20 mouse cellular contexts compared by ENCODE assay signal in genomic region chr12:69220613-69221277, GRCm38 (mm10). TPM values are rescaled to one million over a fixed set of nuclear protein-coding genes. Genes with fewer than 3 reads are reported as not detected.
DNase-seq lines count a peak whose midpoint lies in the region; ATAC-seq and TF ChIP-seq lines count a peak whose summit lies in the region.
"Had no signal": no experiment of that assay in that cellular context is flagged by ENCODE, and none has a peak within 500 bp of the region (broad histone marks: within the 10 kb centered on the region; RNA-seq: fewer than 3 reads in every experiment).

No protein-coding gene starts in this region.

- H3K4me3 ChIP-seq in intestine, postnatal 0 days (ENCODE audit: low read depth, low read length) = no peak overlapping the region
- no peak overlapping the region for H3K4me3 ChIP-seq in intestine, embryonic 16.5 days (ENCODE audit: low read length)
- H3K4me3 ChIP-seq in liver, embryonic 11.5 days (ENCODE audit: low read depth, low read length) = no peak overlapping the region
- H3K4me3 ChIP-seq in liver, embryonic 12.5 days = no peak overlapping the region
- H3K4me3 ChIP-seq in lung, postnatal 0 days (ENCODE audit: low read depth, low read length) = no peak overlapping the region
- H3K4me3 ChIP-seq: midbrain, embryonic 15.5 days; neural tube, embryonic 12.5 days had no signal

- peaks cover 30% of the 10 kb centered on the region; the same call in 1 of the 2 replicates for H3K36me3 ChIP-seq in intestine, postnatal 0 days (ENCODE audit: control insufficient read depth, insufficient read depth)
- peaks cover 11% of the 10 kb centered on the region for H3K36me3 ChIP-seq in intestine, embryonic 16.5 days (ENCODE audit: control insufficient read depth, insufficient read depth, low read length)
- H3K36me3 ChIP-seq in liver, embryonic 11.5 days (ENCODE audit: control insufficient read depth, insufficient read depth, low read length) = peaks cover 30% of the 10 kb centered on the region; the same call in 1 of the 2 replicates
- peaks cover 90% of the 10 kb centered on the region for H3K36me3 ChIP-seq in liver, embryonic 12.5 days
- H3K36me3 ChIP-seq in lung, postnatal 0 days (ENCODE audit: insufficient read depth, low read length) = no peaks in the 10 kb centered on the region; the same call in 1 of the 2 replicates
- H3K36me3 ChIP-seq: midbrain, embryonic 15.5 days had no signal

- TF ChIP-seq CTCF in intestine, postnatal 0 days (IDR thresholded peaks at IDR 0.05; ENCODE audit: low read depth) = no peak
- no peak for TF ChIP-seq CTCF in lung, postnatal 0 days (IDR thresholded peaks at IDR 0.05)

- WGBS in intestine, postnatal 0 days = 85% methylated on average over 19 of the region's 19 CpGs
- 91% methylated on average over 19 of the region's 19 CpGs for WGBS in intestine, embryonic 16.5 days
- 88% methylated on average over 19 of the region's 19 CpGs for WGBS in liver, embryonic 11.5 days
- 88% methylated on average over 19 of the region's 19 CpGs for WGBS in liver, embryonic 12.5 days (ENCODE audit: insufficient replicate concordance)
- 92% methylated on average over 19 of the region's 19 CpGs for WGBS in lung, postnatal 0 days

- no peaks in the 10 kb centered on the region for H3K27me3 ChIP-seq in intestine, postnatal 0 days (replicated peaks; ENCODE audit: control insufficient read depth, insufficient read depth, low read length)
- H3K27me3 ChIP-seq in intestine, embryonic 16.5 days (replicated peaks; ENCODE audit: control insufficient read depth, insufficient read depth, low read length) = no peaks in the 10 kb centered on the region
- no peaks in the 10 kb centered on the region for H3K27me3 ChIP-seq in liver, embryonic 11.5 days (replicated peaks; ENCODE audit: control insufficient read depth, insufficient read depth, low read length)
- H3K27me3 ChIP-seq in liver, embryonic 12.5 days (replicated peaks) = no peaks in the 10 kb centered on the region
- H3K27me3 ChIP-seq in lung, postnatal 0 days (replicated peaks; ENCODE audit: insufficient read depth, low read length) = no peaks in the 10 kb centered on the region
- H3K27me3 ChIP-seq: midbrain, embryonic 15.5 days; neural tube, embryonic 12.5 days had no signal

- no peak overlapping the region for H3K9ac ChIP-seq in intestine, postnatal 0 days (ENCODE audit: low read depth, low read length)
- H3K9ac ChIP-seq in intestine, embryonic 16.5 days (ENCODE audit: low read depth, low read length) = no peak overlapping the region
- H3K9ac ChIP-seq in liver, embryonic 11.5 days (ENCODE audit: low read depth, low read length) = no peak overlapping the region
- no peak overlapping the region for H3K9ac ChIP-seq in liver, embryonic 12.5 days
- H3K9ac ChIP-seq in lung, postnatal 0 days (replicated peaks; ENCODE audit: low read depth) = no peak overlapping the region
- H3K9ac ChIP-seq: midbrain, embryonic 15.5 days; neural tube, embryonic 12.5 days had no signal

- no peaks in the 10 kb centered on the region for H3K4me1 ChIP-seq in intestine, postnatal 0 days (replicated peaks; ENCODE audit: control insufficient read depth, insufficient read depth, low read length)
- H3K4me1 ChIP-seq in intestine, embryonic 16.5 days (ENCODE audit: control insufficient read depth, insufficient read depth, low read length) = no peaks in the 10 kb centered on the region
- no peaks in the 10 kb centered on the region for H3K4me1 ChIP-seq in liver, embryonic 11.5 days (replicated peaks; ENCODE audit: control insufficient read depth, insufficient read depth, low read length)
- peaks cover 11% of the 10 kb centered on the region; the same call in 1 of the 2 replicates for H3K4me1 ChIP-seq in liver, embryonic 12.5 days
- H3K4me1 ChIP-seq in lung, postnatal 0 days (ENCODE audit: insufficient read depth, low read depth, low read length) = no peaks in the 10 kb centered on the region
- H3K4me1 ChIP-seq: midbrain, embryonic 15.5 days; neural tube, embryonic 12.5 days had no signal

- no peak overlapping the region for H3K4me2 ChIP-seq in intestine, postnatal 0 days (replicated peaks; ENCODE audit: low read depth)
- H3K4me2 ChIP-seq in intestine, embryonic 16.5 days (ENCODE audit: low read depth, low read length) = no peak overlapping the region
- no peak overlapping the region for H3K4me2 ChIP-seq in liver, embryonic 11.5 days
- H3K4me2 ChIP-seq in liver, embryonic 12.5 days = no peak overlapping the region
- no peak overlapping the region for H3K4me2 ChIP-seq in lung, postnatal 0 days (replicated peaks; ENCODE audit: low read depth, low read length)
- H3K4me2 ChIP-seq: heart, embryonic 11.5 days; midbrain, embryonic 15.5 days; neural tube, embryonic 12.5 days had no signal

- H3K27ac ChIP-seq in intestine, postnatal 0 days (ENCODE audit: low read depth, low read length) = no peak overlapping the region
- H3K27ac ChIP-seq in intestine, embryonic 16.5 days (ENCODE audit: low read length) = no peak overlapping the region
- H3K27ac ChIP-seq in liver, embryonic 11.5 days (ENCODE audit: low read depth, low read length) = no peak overlapping the region
- 0 out of 2 replicates have a peak overlapping the region, but pooled peaks have one; percentile 8 for H3K27ac ChIP-seq in liver, embryonic 12.5 days
- no peak overlapping the region for H3K27ac ChIP-seq in lung, postnatal 0 days (ENCODE audit: low read length)
- H3K27ac ChIP-seq: hindbrain, postnatal 0 days; macrophage; midbrain, embryonic 15.5 days; neural tube, embryonic 12.5 days had no signal

- ATAC-seq in intestine, postnatal 0 days = peak; percentile 45; the same call in 1 of the 2 replicates
- ATAC-seq in intestine, embryonic 16.5 days = no peak; the same call in 1 of the 2 replicates
- ATAC-seq in liver, embryonic 11.5 days (replicated peaks; ENCODE audit: low FRiP score) = 0 out of 2 replicates have a peak, but pooled peaks have one; percentile 36
- ATAC-seq in liver, embryonic 12.5 days = peak; percentile 42; the same call in 1 of the 2 replicates
- ATAC-seq in lung, postnatal 0 days = no peak
- ATAC-seq: forebrain, embryonic 14.5 days; hindbrain, postnatal 0 days; midbrain, embryonic 15.5 days had no signal

- H3K9me3 ChIP-seq in intestine, postnatal 0 days (ENCODE audit: control insufficient read depth) = no peaks in the 10 kb centered on the region
- H3K9me3 ChIP-seq in intestine, embryonic 16.5 days (ENCODE audit: control insufficient read depth, low read length) = no peaks in the 10 kb centered on the region
- H3K9me3 ChIP-seq in liver, embryonic 11.5 days (ENCODE audit: control insufficient read depth, low read length) = no peaks in the 10 kb centered on the region
- no peaks in the 10 kb centered on the region for H3K9me3 ChIP-seq in liver, embryonic 12.5 days (replicated peaks)
- H3K9me3 ChIP-seq in lung, postnatal 0 days (ENCODE audit: low read length) = no peaks in the 10 kb centered on the region
- H3K9me3 ChIP-seq: midbrain, embryonic 15.5 days; neural tube, embryonic 12.5 days had no signal

- no peak for DNase-seq in liver, embryonic 11.5 days (ENCODE audit: low spot score)
- no peak for DNase-seq in liver
- no peak for DNase-seq in lung, postnatal 0 days (ENCODE audit: low spot score)
- DNase-seq in yolk sac, embryonic 10.5 days (ENCODE audit: low spot score) = no peak
- DNase-seq: adrenal gland, postnatal 36 days; cerebellum, adult 11-12 months; cerebellum, postnatal 10 days; right cerebral cortex, postnatal 25 days; thymus, postnatal 14 days had no signal

- TF ChIP-seq EP300 in lung, postnatal 0 days (IDR thresholded peaks at IDR 0.05) = no peak

RNA-seq across cellular contexts. Expression of gene Pole2, which starts 7.2 kb away (rescaled TPM):
- 5.4 and 6.7 TPM in 2 replicates for polyA plus RNA-seq in intestine, postnatal 0 days (2015; fragmentation: Nextera tagmentation; extraction: Ambion mirVana)
- 16.5 and 20.8 TPM in 2 replicates for polyA plus RNA-seq in intestine, embryonic 16.5 days (2015; fragmentation: Nextera tagmentation; extraction: Ambion mirVana)
- 42.5 and 46.9 TPM in 2 replicates for polyA plus RNA-seq in liver, embryonic 11.5 days (2014; fragmentation: Nextera tagmentation; extraction: Ambion mirVana)
- 31.1 and 31.5 TPM in 2 replicates for polyA plus RNA-seq in liver, embryonic 12.5 days (2016; fragmentation: Nextera tagmentation; extraction: Ambion mirVana)
- 5.3 and 6.1 TPM in 2 replicates for polyA plus RNA-seq in lung, postnatal 0 days (2015; fragmentation: Nextera tagmentation; extraction: Ambion mirVana)

RNA-seq across cellular contexts. Expression of gene Gm49384, which starts 16.7 kb away (rescaled TPM):
- polyA plus RNA-seq in intestine, postnatal 0 days (2015; fragmentation: Nextera tagmentation; extraction: Ambion mirVana) = 9.1 and 9.5 TPM in 2 replicates
- polyA plus RNA-seq in intestine, embryonic 16.5 days (2015; fragmentation: Nextera tagmentation; extraction: Ambion mirVana) = 19.7 and 23.0 TPM in 2 replicates
- polyA plus RNA-seq in liver, embryonic 11.5 days (2014; fragmentation: Nextera tagmentation; extraction: Ambion mirVana) = 35.5 and 37.9 TPM in 2 replicates
- polyA plus RNA-seq in liver, embryonic 12.5 days (2016; fragmentation: Nextera tagmentation; extraction: Ambion mirVana) = 28.6 and 29.3 TPM in 2 replicates
- 6.3 and 6.4 TPM in 2 replicates for polyA plus RNA-seq in lung, postnatal 0 days (2015; fragmentation: Nextera tagmentation; extraction: Ambion mirVana)
- polyA plus RNA-seq: gonadal fat pad, adult 2 months had no signal

RNA-seq across cellular contexts. Expression of gene Klhdc1, which starts 20.2 kb away (rescaled TPM):
- polyA plus RNA-seq in intestine, postnatal 0 days (2015; fragmentation: Nextera tagmentation; extraction: Ambion mirVana) = 8.1 and 8.3 TPM in 2 replicates
- polyA plus RNA-seq in intestine, embryonic 16.5 days (2015; fragmentation: Nextera tagmentation; extraction: Ambion mirVana) = 5.2 and 5.4 TPM in 2 replicates
- 5.7 and 5.8 TPM in 2 replicates for polyA plus RNA-seq in liver, embryonic 11.5 days (2014; fragmentation: Nextera tagmentation; extraction: Ambion mirVana)
- 5.0 and 5.4 TPM in 2 replicates for polyA plus RNA-seq in liver, embryonic 12.5 days (2016; fragmentation: Nextera tagmentation; extraction: Ambion mirVana)
- 22.7 and 25.5 TPM in 2 replicates for polyA plus RNA-seq in lung, postnatal 0 days (2015; fragmentation: Nextera tagmentation; extraction: Ambion mirVana)

RNA-seq across cellular contexts. Expression of gene Dnaaf2, which starts 22.5 kb away (rescaled TPM):
- polyA plus RNA-seq in intestine, postnatal 0 days (2015; fragmentation: Nextera tagmentation; extraction: Ambion mirVana) = 2.9 and 3.4 TPM in 2 replicates
- 6.9 and 7.3 TPM in 2 replicates for polyA plus RNA-seq in intestine, embryonic 16.5 days (2015; fragmentation: Nextera tagmentation; extraction: Ambion mirVana)
- polyA plus RNA-seq in liver, embryonic 11.5 days (2014; fragmentation: Nextera tagmentation; extraction: Ambion mirVana) = 12.2 and 14.0 TPM in 2 replicates
- 8.9 and 9.2 TPM in 2 replicates for polyA plus RNA-seq in liver, embryonic 12.5 days (2016; fragmentation: Nextera tagmentation; extraction: Ambion mirVana)
- polyA plus RNA-seq in lung, postnatal 0 days (2015; fragmentation: Nextera tagmentation; extraction: Ambion mirVana) = 5.8 and 6.3 TPM in 2 replicates

RNA-seq across cellular contexts. Expression of gene Gm49383, which starts 23.8 kb away (rescaled TPM):
- 9.9 and 10.2 TPM in 2 replicates for polyA plus RNA-seq in intestine, postnatal 0 days (2015; fragmentation: Nextera tagmentation; extraction: Ambion mirVana)
- polyA plus RNA-seq in intestine, embryonic 16.5 days (2015; fragmentation: Nextera tagmentation; extraction: Ambion mirVana) = 21.0 and 24.2 TPM in 2 replicates
- polyA plus RNA-seq in liver, embryonic 11.5 days (2014; fragmentation: Nextera tagmentation; extraction: Ambion mirVana) = 28.6 and 29.8 TPM in 2 replicates
- polyA plus RNA-seq in liver, embryonic 12.5 days (2016; fragmentation: Nextera tagmentation; extraction: Ambion mirVana) = 28.5 and 29.0 TPM in 2 replicates
- 7.9 and 8.2 TPM in 2 replicates for polyA plus RNA-seq in lung, postnatal 0 days (2015; fragmentation: Nextera tagmentation; extraction: Ambion mirVana)
- polyA plus RNA-seq: testis, adult 2 months had no signal

Comparison
In these comparisons a context has a peak if more than half of its experiments do, and no peak if none do; other contexts are left out.
1. ATAC-seq: peak in intestine, postnatal 0 days (single experiment), liver, embryonic 11.5 days (single experiment) and liver, embryonic 12.5 days (single experiment); none in intestine, embryonic 16.5 days (single experiment) and lung, postnatal 0 days (single experiment).